Mouse (Mus musculus): ENCODE data around the gene Rnf17. TPM values are rescaled to one million over a fixed set of nuclear protein-coding genes. Genes with fewer than 3 reads are reported as not detected.

Rnf17 gene
- polyA plus RNA-seq, 1 experiment = 1.3 TPM

DNA sequence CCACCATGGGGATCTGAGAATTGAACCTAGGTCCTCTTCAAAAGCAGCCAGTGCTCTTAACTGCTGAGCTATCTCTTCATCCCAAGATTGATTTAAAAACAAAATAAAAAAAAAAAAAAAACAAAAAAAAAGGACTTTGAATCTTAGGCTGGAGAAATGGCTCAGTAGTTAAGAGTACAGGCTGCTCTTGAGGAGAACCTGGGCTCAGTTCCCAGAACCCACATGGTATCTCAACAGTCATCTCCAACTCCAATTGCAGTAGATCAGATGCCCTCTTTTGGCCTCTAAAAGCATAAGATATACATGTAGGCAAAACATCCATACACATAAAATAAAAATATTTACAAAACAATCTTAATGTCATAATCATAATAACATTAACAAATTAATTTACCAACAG is 87.4 kb downstream of the Rnf17 start:
- TF ChIP-seq POLR2A (IDR thresholded peaks at IDR 0.05; ENCODE audit: borderline replicate concordance, low read depth, low read length) (no peak), CTCF (IDR thresholded peaks at IDR 0.05; ENCODE audit: low read depth, low read length) (no peak)
- H3K4me1 ChIP-seq (ENCODE audit: control insufficient read depth, insufficient read depth, low read length) = peaks cover 13% of the 10 kb centered on the region
- H3K27ac ChIP-seq (ENCODE audit: insufficient read depth, low read depth, low read length) = no peak overlapping the region
- no peak overlapping the region for H3K4me3 ChIP-seq (ENCODE audit: insufficient read depth, low read length)

DNA sequence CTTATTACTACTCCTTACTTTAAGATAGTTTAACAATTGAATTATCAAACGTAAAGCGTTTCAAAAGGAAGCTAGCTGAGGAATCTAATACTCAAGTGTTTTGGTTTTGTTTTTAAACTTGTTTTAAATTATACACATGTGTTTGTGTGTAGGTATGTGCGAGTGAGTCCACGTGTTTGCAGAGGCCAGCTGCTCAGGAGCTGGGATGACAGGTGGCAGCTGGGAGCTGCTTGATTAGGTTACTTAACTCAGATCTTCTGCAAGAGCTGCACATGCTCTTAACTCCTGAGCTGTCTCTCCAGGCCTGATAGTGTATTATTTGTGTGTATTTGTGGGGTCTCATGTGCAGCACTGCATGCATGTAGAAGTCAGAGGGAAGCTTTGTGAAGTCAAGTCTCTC is 100.0 kb downstream of the Rnf17 start:
- Histone ChIP-seq H3K27ac (ENCODE audit: insufficient read depth, low read depth, low read length) (no peak overlapping the region), H3K4me3 (ENCODE audit: insufficient read depth, low read length) (no peak overlapping the region), H3K4me1 (ENCODE audit: control insufficient read depth, insufficient read depth, low read length) (no peaks in the 10 kb centered on the region)
- TF ChIP-seq POLR2A (IDR thresholded peaks at IDR 0.05; ENCODE audit: borderline replicate concordance, low read depth, low read length) (no peak), CTCF (IDR thresholded peaks at IDR 0.05; ENCODE audit: low read depth, low read length) (no peak)

DNA sequence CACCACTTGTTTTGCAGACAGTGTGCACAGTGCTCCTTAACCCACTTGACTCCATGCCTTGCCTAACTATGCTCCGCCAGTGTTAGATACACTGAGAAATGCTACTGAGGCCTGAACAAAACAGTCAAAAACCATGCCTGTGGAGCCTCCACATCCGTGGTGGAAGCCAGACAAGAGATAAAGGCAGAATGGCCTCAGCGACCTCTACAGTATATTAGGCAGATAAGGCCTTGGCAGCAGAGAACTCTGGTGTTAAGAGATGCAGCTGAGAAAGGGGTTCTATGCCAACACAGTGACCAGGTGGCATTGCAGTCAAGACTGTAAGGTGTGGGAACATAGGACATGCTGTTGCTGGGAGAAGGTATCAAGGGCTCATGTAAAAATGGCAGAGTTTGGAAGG is 104.4 kb downstream of the Rnf17 start:
- TF ChIP-seq POLR2A (IDR thresholded peaks at IDR 0.05; ENCODE audit: borderline replicate concordance, low read depth, low read length) (no peak), CTCF (IDR thresholded peaks at IDR 0.05; ENCODE audit: low read depth, low read length) (no peak)
- no peaks in the 10 kb centered on the region for H3K4me1 ChIP-seq (ENCODE audit: control insufficient read depth, insufficient read depth, low read length)
- no peak overlapping the region for H3K4me3 ChIP-seq (ENCODE audit: insufficient read depth, low read length)
- H3K27ac ChIP-seq (ENCODE audit: insufficient read depth, low read depth, low read length) = no peak overlapping the region

DNA sequence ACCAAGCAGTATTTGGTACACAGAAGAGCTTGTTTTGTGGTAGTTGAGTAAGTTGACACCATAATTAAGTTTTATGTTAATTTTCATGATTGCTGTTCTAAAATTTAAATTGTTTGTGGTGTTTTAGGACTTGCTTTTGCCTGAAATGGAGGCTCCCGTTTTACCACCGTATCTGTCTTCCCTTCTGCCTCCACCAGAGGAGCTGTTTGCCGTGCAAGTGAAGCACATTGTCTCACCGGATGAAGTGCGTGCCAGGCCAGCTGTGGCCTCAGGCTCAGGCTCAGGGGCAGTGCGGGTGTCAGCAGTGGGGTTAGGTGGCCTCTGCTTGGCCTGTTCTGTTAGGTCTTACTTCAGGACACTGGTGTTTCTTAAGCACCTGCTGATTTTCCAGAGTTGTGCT is 109.7 kb downstream of the Rnf17 start:
- H3K27ac ChIP-seq (ENCODE audit: insufficient read depth, low read depth, low read length) = no peak overlapping the region
- H3K4me3 ChIP-seq (ENCODE audit: insufficient read depth, low read length) = no peak overlapping the region
- H3K4me1 ChIP-seq (ENCODE audit: control insufficient read depth, insufficient read depth, low read length) = no peaks in the 10 kb centered on the region
- TF ChIP-seq POLR2A (IDR thresholded peaks at IDR 0.05; ENCODE audit: borderline replicate concordance, low read depth, low read length) (no peak), CTCF (IDR thresholded peaks at IDR 0.05; ENCODE audit: low read depth, low read length) (no peak)

DNA sequence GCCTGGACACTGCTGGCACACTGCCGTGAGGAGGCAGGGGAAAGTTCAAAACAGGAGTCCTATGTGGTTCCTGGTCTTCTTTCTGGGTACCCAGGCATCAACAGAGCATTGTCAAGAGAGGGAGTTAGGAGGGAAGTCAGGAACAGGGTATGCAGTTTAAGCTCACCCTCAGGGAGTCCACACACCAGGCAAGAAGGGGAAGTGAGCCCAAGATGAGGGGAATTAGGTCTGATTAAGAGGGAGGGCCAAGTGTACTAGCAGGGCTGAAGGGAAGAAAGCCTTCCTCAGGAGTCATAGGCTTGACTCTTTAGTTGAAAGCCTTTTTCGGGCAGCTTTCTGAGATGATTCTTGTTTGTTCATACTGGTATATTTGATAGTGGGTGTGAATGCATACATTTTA is 112.4 kb downstream of the Rnf17 start:
- TF ChIP-seq POLR2A (IDR thresholded peaks at IDR 0.05; ENCODE audit: borderline replicate concordance, low read depth, low read length) (no peak), CTCF (IDR thresholded peaks at IDR 0.05; ENCODE audit: low read depth, low read length) (no peak)
- Histone ChIP-seq H3K4me1 (ENCODE audit: control insufficient read depth, insufficient read depth, low read length) (no peaks in the 10 kb centered on the region), H3K27ac (ENCODE audit: insufficient read depth, low read depth, low read length) (no peak overlapping the region), H3K4me3 (ENCODE audit: insufficient read depth, low read length) (no peak overlapping the region)

DNA sequence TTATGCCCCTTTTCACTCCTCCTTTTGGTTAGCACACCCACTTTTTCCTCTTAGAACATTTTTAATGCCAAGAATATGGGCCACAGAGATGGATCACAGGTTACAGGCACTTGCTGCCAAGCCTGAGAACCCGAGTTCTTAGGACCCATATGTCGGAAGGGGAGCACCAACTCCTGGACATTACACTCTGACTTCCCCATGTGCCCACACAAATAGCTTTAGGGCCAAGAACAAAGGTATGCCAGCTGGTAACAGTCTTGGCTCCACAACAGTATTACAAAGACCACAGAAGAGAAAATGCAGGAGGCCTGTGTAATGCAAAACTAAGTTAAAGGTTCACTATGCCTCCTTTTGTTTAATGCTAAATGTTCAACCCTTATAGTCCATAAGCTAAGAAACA is 128.4 kb downstream of the Rnf17 start:
- no peak for TF ChIP-seq POLR2A (IDR thresholded peaks at IDR 0.05; ENCODE audit: borderline replicate concordance, low read depth, low read length)
- TF ChIP-seq CTCF (IDR thresholded peaks at IDR 0.05; ENCODE audit: low read depth, low read length) = no peak
- H3K27ac ChIP-seq (ENCODE audit: insufficient read depth, low read depth, low read length) = no peak overlapping the region
- H3K4me3 ChIP-seq (ENCODE audit: insufficient read depth, low read length) = no peak overlapping the region
- no peaks in the 10 kb centered on the region for H3K4me1 ChIP-seq (ENCODE audit: control insufficient read depth, insufficient read depth, low read length)

DNA sequence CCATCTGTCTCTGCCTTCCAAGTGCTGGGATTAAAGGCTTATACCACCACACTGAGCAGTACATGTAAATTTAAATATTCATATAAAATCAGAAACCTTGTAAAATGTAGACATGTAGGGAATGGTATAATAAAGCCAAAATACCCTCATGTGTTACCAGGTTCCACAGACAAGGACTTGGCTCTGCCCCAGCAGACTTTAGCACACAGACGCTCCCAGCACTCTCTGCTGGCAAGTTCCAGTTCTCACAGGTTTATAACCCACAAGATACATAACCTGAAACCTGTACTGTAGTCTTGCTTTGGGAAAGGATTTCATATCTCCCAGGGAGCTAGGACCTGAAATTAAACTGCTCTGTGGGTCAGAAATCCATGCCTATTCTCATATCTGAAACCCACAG is 142.6 kb downstream of the Rnf17 start:
- H3K4me1 ChIP-seq (ENCODE audit: control insufficient read depth, insufficient read depth, low read length) = no peaks in the 10 kb centered on the region
- TF ChIP-seq CTCF (IDR thresholded peaks at IDR 0.05; ENCODE audit: low read depth, low read length) (no peak), POLR2A (IDR thresholded peaks at IDR 0.05; ENCODE audit: borderline replicate concordance, low read depth, low read length) (no peak)
- H3K4me3 ChIP-seq (ENCODE audit: insufficient read depth, low read length) = no peak overlapping the region

DNA sequence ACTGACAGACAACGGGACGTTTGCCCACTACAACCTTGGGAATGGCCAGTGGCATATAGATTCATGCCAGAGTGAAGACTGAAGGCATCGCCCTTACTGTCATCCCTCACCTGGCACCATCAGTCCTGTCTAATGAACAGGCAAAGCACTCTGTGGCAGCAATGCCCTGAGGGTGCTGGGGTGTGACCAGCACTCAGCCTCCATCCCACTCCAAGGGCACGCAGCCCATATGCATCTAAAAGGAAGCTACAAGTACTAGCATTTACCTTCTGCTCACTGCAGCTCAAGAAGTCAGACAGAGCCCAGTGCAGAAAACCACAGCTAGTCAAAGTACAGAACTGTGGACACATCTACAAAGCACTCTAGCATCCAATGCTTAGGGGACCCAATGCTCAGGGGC is 143.1 kb downstream of the Rnf17 start:
- no peak overlapping the region for H3K27ac ChIP-seq (ENCODE audit: insufficient read depth, low read depth, low read length)
- H3K4me3 ChIP-seq (ENCODE audit: insufficient read depth, low read length) = no peak overlapping the region
- no peak for TF ChIP-seq CTCF (IDR thresholded peaks at IDR 0.05; ENCODE audit: low read depth, low read length)
- H3K4me1 ChIP-seq (ENCODE audit: control insufficient read depth, insufficient read depth, low read length) = no peaks in the 10 kb centered on the region

More for the DNA sequence above, 142.6 kb downstream of the Rnf17 start:
- no peak overlapping the region for H3K27ac ChIP-seq (ENCODE audit: insufficient read depth, low read depth, low read length)

DNA sequence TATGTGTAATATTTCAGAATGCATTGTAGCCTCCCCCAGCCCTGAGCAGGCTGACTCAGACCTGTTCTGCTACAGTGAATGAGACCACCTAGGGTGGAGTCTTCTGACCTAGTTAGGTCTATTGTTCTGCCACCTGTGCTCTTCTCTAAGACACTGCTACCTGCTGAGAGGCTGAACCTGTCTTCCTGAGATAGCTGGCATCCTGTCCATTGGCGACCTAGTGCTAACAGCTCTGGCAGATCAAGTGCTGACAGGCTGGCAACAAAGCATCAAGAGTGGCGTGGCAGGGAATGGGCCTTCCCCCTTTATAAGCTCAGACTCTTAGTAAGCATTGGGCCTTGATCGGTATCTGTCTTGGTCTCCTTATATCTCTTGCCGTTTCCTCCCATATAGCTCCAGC is 148.6 kb downstream of the Rnf17 start:
- Histone ChIP-seq H3K4me3 (ENCODE audit: insufficient read depth, low read length) (no peak overlapping the region), H3K27ac (ENCODE audit: insufficient read depth, low read depth, low read length) (no peak overlapping the region), H3K4me1 (ENCODE audit: control insufficient read depth, insufficient read depth, low read length) (no peaks in the 10 kb centered on the region)
- TF ChIP-seq CTCF (IDR thresholded peaks at IDR 0.05; ENCODE audit: low read depth, low read length) (no peak), POLR2A (IDR thresholded peaks at IDR 0.05; ENCODE audit: borderline replicate concordance, low read depth, low read length) (no peak)

DNA sequence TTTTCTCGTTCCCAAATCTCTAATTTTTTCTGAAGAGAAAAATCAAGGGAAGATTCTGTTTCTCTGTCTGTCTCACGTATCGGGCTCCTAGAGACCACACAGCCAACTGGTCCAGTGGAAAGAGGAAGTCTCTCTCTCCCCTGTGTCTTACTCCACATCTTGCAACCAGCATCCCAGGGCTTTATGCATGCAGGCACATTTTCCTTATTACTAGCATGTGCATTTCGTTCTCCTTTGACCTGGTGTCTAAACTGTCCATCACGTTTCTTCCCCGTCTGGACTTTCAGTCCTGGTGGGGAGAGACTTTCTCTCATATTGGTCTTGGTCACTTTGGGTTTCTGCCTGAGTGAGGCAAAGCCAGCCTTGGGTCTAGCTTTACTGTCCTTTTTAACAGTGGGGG is 150.5 kb downstream of the Rnf17 start:
- Histone ChIP-seq H3K4me1 (ENCODE audit: control insufficient read depth, insufficient read depth, low read length) (no peaks in the 10 kb centered on the region), H3K27ac (ENCODE audit: insufficient read depth, low read depth, low read length) (no peak overlapping the region), H3K4me3 (ENCODE audit: insufficient read depth, low read length) (no peak overlapping the region)
- no peak for TF ChIP-seq POLR2A (IDR thresholded peaks at IDR 0.05; ENCODE audit: borderline replicate concordance, low read depth, low read length)
- no peak for TF ChIP-seq CTCF (IDR thresholded peaks at IDR 0.05; ENCODE audit: low read depth, low read length)

DNA sequence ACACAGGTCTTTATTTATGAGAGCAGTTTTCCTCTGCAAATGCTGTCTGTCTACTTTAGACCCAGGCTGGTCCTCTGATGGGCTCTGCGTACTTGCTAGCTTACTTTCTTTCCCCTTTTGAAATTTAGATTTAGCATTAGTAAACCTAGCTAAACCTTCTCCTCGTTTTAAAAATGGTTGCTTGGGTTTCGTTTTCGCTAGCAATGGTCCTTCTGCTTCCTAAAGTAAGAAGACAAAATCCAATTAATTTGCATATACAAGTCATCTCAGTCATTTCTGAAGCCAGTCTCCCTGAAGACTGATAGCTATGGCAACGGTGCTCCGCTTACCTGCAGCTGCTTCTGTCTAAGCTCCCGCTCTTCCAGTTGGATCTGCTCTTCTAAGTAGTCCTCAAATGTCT is 150.9 kb downstream of the Rnf17 start:
- Histone ChIP-seq H3K4me1 (ENCODE audit: control insufficient read depth, insufficient read depth, low read length) (no peaks in the 10 kb centered on the region), H3K27ac (ENCODE audit: insufficient read depth, low read depth, low read length) (no peak overlapping the region), H3K4me3 (ENCODE audit: insufficient read depth, low read length) (no peak overlapping the region)
- TF ChIP-seq CTCF (IDR thresholded peaks at IDR 0.05; ENCODE audit: low read depth, low read length) = no peak
- no peak for TF ChIP-seq POLR2A (IDR thresholded peaks at IDR 0.05; ENCODE audit: borderline replicate concordance, low read depth, low read length)
